Mouse (Mus musculus) CD4-positive, CD25-positive, alpha-beta regulatory T cell, adult 2 months (primary cell): ENCODE data around the gene Cd274.
"Not testable (repeated sequence)": the region's sequence is repeated elsewhere in the genome, so short reads cannot be mapped to it uniquely, and the experiment has no call there.

Experiments used
- DNase-seq: peaks from one replicate; pipeline ENCODE4 v3.0.0-alpha.2; 2012; ENCODE audit warnings: low read depth, low spot score

The Cd274 gene

DNA sequence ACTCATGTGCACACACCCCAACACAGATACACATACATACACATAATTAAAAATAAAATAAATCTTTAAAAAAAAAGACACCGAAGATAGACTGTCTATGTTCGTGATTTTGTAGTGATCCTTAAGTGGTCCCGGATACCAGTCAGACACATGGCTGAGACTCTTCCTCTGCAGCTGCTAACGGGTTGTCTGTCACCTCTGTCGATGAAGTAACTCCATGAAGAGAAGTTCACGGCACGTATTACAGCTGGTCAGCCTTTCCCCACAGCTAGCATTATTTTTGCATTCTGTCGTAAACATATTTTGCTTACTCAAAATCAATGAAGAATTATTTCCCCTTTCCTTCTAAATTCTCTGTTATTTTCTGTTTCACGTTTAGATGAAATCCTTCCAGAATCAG lies 26.1 kb downstream of the Cd274 start:
- DNase-seq: no peak

- no peak for DNase-seq
Measured at GRCm38 (mm10) chr19:29394721-29395120, 27.5 kb downstream of the Cd274 start.

DNA sequence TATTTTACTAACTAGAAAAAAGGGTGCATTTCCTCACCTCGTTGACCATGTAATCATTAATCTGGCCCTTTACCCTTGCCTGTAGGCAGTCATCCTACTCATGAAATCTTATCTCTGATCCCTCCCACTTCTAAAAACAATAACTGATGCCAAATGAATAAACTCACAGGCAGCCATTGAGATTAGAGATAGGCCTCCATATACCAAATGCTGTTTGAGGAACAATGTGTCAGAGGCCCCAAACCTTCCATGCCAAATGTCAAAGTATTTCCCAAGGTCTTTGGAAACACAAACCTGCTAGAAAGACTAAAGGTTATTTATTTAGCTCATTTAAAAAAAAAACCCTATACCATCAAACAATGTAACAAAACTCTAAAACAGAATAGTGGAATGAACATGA lies 29.1 kb downstream of the Cd274 start:
- DNase-seq: no peak

DNA sequence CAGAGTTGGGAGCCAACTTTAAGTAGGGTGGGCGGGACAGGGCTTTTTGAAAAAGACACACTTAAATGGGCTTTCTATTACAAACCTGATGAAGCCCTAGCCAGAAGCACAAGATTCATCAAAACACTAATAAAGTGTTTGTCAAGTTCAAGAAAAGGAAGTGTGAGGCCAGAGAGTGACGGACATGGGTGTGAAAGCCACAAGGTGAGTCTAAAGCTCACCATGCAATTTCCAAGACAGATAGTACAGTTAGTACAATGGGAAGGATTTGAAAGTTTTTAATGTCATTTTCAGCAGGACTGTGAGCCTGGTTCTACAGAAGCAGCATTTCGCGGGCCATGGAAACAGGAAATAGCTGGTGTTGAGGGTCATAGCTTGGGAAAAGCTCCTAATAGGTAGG lies 32.5 kb downstream of the Cd274 start:
- DNase-seq: no peak

GRCm38 (mm10) chr19:29400466-29400865 lies 33.2 kb downstream of the Cd274 start:
- no peak for DNase-seq

- DNase-seq: no peak
Measured at GRCm38 (mm10) chr19:29402621-29403020, 35.4 kb downstream of the Cd274 start.

DNA sequence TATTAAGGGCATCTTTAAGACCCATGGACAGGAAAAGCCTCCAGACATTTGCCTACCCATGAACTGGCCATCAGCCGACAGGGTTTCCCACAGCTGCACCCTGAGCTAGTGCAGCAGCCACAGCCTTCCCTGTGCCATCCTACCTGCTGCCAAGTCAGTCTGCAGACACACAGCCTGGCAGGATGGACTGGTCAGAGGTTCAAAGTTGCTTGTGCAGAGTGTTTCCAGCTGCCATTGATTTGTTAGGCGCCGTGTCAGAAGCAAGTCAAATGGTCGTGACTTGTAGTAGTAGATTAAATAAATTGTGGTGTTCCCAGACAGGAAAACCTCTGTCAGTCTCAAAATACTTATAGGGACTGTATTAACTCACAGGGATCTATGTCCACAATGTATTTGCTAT lies 36.0 kb downstream of the Cd274 start:
- DNase-seq: no peak

DNA sequence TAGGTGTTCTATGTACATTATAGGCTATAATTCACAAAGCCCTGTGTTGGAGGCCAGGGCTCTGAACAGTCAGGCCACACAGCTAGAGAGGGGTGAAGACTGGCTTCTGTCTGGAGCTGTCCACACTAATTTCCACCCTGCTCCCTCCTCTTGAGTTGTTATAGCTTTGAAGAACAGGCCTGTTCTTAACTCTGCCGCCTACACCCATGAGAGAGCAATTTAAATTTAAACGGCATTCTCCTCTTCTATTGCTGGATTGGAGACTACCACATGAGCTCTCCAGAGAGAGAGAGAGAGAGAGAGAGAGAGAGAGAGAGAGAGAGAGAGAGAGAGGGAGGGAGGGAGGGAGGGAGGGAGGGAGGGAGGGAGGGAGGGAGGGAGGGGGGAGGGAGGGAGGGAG lies 38.1 kb downstream of the Cd274 start:
- no peak for DNase-seq

DNA sequence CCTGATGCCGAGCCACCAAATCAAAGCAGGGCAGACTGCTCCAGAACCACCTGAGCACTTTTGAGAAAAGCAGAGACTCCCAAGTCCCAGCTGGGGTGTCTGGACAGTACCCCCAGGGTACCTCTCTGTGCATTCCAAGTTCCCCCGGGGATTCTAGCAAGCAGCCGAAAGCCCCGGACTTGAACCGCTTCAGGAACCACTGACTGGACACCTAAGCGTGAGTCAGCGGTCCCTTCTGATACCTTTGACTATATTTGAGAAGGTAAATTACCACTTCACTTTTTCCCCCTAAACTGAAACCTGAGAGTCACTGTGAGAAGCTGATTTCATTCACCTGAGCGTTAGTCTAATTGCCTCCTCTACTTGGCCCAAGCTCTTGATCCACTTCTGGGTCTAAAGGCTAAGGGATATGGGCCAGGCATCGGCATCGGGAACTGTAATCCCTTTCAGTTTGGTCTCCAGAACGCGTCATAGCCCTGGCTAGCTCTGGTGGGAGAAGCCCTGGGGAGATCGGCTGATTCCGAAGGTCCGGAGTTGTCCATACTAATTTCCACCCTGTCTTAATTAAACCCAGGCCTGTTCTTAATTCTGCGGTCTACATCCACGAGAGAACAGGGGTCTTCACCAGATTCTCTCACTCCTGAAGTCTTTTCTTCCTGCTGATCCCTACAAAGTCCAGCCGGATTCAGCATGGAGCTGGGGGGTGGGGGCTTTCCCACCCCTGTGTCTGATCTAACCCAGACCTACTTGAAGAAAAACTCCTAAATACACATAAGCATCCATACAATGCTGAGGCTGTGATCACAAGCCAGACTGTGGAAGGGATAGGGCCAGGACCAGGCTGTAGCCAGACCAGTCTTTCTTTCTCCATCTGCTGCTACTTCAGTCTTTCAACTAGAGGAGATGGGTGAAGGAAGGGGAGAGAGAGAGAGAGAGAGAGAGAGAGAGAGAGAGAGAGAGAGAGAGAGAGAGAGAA lies 39.1 kb downstream of the Cd274 start:
- DNase-seq: no peak

GRCm38 (mm10) chr19:29410619-29411018 lies 43.4 kb downstream of the Cd274 start, which contains the start of gene Pdcd1lg2:
Pdcd1lg2 (plus strand) TSS chr19:29410919.
- no peak for DNase-seq

DNA sequence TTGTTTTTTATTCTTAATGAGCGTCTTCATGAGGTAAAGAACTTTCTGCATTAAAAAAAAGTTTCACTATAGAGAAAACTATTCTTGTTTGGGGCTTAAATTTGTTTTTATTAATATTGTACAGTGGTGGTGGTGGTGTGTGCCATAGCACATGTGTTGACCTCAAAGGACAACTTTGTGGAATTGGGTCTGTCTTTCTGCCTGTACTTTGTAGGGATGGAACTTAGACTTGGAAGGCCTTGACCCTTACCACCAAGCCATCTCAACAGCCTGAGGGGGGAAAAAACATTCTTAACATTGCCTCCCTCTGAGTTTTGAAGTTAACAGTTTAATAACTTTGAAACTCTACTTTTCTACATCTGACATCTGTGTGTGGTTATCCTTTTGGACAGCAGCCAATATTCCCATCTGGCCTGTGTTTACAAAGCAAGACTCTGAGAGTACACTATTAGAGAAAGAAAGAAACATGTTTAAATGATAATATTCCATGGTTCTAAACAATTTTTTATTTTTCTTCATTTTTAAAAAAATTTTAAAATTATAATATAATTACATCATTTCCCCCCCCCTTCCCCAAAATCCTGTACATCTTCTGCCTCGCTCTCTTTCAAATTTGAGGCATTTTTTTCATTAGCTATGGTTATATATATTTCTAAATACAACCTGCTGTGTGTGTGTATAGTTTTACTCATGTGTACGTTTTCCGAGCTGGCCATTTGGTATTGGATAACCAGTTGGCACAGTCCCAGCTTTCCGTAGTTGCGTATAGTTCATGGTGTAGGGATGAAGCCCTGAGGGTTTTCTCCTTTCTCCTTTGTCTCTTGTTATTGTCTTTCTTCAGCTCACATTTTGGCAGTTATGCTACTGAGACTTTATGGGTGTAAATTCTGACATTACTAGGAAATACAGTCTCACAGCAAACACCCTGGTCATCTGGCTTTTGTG lies 45.5 kb downstream of the Cd274 start:
- no peak for DNase-seq

GRCm38 (mm10) chr19:29414513-29414912 lies 47.3 kb downstream of the Cd274 start:
- no peak for DNase-seq

GRCm38 (mm10) chr19:29414917-29415316 lies 47.7 kb downstream of the Cd274 start:
- DNase-seq: not testable (repeated sequence)

GRCm38 (mm10) chr19:29416393-29416902 lies 49.2 kb downstream of the Cd274 start:
- no peak for DNase-seq

DNA sequence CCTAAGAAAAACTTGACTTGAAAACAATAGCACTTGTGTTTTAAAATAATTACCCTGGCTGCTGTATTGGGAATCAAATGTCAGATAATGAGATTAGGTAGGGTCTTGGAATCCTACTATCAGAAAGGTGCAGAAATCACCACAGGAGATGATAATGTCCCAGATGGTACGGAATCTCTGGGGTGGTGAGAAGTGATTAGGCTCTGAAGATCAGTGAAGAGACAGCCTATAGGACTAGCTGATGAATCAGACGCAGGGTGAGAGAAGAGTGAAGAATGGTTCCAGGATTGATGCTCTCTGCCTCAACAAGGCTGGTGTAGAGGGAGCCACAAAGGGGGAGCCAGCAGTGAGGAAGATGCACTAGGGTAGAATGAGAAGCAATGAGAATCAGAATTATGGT lies 49.9 kb downstream of the Cd274 start:
- no peak for DNase-seq

DNA sequence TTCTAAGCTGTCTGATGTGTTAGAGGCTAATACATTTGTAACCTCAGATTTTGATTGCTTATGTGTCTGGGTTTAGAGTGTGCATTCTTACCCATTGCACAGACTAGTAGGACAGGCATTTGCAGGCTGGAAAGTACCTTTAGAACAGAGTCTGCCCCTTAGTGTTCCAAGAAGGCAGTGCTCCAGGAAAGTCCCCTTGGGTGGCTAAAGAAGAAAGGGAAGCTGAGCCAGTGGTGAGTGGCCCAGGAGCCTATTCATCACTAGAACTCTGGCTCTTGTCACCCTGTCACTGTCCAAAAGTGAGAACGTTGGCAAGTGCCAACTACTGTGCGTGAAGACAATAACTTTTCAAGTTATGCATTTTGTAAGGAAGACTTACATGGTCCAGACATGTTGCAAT lies 50.6 kb downstream of the Cd274 start:
- peak; percentile 56 for DNase-seq

- peak; percentile 79 for DNase-seq
Measured at GRCm38 (mm10) chr19:29418661-29419115, 51.4 kb downstream of the Cd274 start.

GRCm38 (mm10) chr19:29419506-29419905 lies 52.3 kb downstream of the Cd274 start:
- no peak for DNase-seq

GRCm38 (mm10) chr19:29419946-29420345 lies 52.7 kb downstream of the Cd274 start:
- DNase-seq: no peak

DNA sequence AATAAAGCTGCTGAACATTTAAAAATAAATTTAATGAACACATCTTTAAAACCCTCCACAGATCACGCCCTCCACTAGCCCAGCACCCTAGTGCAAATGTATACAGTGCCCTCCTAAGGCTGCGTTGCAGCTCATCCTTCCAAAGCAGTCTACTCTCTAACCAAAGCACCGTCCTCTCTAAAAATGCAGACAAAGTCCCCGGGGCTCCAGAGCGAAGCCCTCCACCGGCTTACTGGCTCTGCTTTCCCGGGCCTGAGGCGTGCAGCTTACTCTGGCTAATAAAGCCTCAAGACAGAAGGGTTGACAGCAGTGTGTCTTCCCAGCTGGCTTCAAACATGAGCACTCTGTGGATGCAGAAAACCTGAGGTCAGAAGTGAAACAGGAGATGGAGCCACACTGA lies 53.1 kb downstream of the Cd274 start:
- DNase-seq: no peak

DNA sequence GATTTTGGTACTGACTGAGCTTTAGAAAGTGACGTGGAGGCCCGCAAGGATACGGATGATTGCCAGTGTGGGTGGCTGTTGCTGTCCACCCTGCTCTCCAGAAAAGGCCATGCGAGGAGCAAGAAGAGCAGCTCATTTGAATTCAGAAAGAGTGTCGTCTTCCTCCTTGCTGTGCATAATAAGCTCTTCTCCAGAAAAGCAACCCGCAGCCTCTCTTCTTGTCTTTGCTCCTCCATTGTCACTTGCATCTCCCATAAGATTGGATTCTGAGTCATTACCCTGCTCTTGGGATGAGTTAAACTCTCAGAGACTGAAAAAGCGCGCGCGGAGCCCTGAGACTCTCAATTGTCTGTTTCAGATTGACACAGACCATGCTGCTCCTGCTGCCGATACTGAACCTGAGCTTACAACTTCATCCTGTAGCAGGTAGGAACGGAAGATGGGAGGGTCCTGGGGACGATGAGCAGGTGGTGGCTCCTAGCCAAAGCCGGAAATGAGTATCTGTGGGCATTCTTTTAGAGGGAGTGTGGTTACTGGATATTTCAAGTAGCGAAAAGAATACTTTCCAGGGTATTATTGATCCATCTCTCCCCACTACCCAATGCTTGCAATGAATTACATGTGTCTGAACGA lies 54.9 kb downstream of the Cd274 start:
- DNase-seq: peak; percentile 16
